Mouse (Mus musculus): Measurements from ENCODE around the gene Creb3.
"Not testable (repeated sequence)": the region's sequence is repeated elsewhere in the genome, so short reads cannot be mapped to it uniquely, and the experiment has no call there.

Gene Creb3

GRCm38 (mm10) chr4:43583421-43583820 lies 21.3 kb downstream of the Creb3 start:
- DNase-seq (ENCODE audit: low spot score) = no peak

DNA sequence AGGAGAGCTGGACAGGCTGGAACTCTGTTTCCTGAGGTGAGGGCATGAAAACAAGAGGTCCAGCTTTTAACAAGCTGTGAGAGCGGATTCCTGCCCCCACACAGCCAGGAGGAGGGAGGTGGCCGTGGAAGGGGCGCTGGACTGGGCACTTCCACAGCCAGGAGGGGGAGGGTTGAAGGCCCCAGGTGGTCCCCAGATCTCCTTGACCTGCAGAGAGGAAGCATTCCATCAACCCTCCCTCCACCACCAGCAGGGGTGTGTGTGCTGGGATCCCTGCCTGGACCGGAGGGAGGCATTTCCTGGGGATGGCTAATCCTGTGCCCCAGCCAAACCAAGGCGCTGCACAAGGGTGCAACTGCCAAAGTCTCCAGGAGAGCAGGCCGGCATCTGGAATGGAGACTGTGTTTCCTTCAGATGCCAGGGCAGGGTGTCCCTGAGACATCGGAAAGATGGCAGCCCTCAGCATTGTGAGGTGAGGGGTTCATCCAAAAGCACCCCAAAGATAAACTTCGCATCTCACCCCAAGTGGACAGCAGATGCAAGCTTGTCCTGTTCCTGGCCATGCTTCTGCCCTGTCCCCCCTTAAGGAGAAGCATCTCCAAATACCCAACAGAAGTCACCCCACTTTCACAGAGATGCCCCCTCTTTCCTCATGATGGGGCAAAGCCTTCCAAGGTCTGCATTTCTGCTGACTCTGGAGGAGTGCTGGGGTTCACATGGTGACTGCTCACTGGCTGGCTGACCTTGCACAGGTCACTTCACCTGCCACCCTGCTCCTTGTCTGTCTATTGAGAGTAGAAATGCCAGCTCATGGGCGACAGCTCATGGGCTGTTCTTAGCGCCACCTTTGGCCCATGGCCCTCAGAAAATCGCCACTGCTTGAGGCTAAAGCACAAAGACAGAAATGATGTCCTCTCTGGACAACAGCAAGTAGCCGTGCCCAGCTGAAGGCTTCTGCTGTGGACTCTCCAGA lies 22.6 kb downstream of the Creb3 start, which contains the start of gene Msmp:
Gene Msmp, minus strand, starts transcription at position 51 of the 973 bp plus-strand sequence.
- no peak for DNase-seq (ENCODE audit: low spot score)

- no peak for DNase-seq (ENCODE audit: low spot score)
These were observed 23.6 kb downstream of the Creb3 start for GRCm38 (mm10) chr4:43585682-43586081.

GRCm38 (mm10) chr4:43586411-43586810 lies 24.3 kb downstream of the Creb3 start:
- no peak for DNase-seq (ENCODE audit: low spot score)

GRCm38 (mm10) chr4:43587681-43588080 lies 25.5 kb downstream of the Creb3 start:
- peak; percentile 36 for DNase-seq (ENCODE audit: low spot score)

DNA sequence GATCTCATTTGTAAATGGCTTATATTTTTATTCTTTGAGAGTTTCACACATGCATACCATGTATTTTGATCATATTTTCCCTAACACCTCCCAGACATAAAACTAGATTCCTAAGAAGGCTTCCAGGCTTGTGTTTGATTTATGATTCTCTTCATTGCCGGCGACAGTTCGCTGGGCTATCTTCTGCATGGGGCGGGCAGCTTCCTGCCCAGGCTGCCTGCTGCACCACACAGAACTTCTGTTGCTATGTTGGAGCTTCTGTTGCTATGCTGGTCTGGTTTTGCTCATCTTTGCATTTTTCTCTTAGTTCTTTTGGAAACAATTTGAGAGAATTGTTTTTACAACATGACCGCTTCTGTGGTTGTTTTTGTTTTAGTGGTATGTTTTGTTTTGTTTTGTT lies 29.4 kb downstream of the Creb3 start:
- DNase-seq (ENCODE audit: low spot score) = no peak

- no peak for DNase-seq (ENCODE audit: low spot score)
These were observed 29.8 kb downstream of the Creb3 start for GRCm38 (mm10) chr4:43591961-43592360.

DNA sequence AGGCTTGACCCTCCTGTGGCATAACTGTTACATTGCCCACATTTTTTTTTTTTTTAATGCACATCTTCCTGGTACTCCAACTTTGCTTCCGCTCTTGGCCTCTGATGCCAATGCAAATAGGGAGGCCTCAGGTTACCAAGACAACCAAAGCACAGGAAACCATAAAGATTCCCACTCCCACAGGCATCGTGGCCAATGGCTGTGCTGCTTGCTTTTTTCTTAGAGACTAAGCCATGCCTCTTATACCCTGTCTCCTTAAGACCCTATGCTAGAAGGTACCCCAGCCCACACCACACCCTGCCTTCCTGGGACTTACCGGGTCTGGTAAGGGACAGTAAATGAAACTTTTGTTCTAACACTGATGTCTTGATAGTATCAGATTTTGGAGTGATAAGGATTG lies 31.3 kb downstream of the Creb3 start:
- DNase-seq (ENCODE audit: low spot score) = no peak

DNA sequence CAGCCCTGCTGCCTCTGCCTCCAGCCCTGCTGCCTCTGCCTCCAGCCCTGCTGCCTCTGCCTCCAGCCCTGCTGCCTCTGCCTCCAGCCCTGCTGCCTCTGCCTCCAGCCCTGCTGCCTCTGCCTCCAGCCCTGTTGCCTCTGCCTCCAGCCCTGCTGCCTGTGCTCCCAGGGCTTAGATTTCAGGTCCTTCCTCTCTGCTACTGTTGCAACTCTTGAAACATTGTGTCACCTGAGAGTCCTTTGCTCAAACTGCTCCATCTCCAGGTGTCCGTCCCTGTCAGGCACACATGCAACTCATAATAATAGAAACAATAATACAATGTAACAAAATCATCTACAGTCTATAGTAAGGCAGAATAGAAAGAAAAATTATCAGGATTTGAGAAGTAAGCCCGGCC lies 34.5 kb downstream of the Creb3 start:
- not testable (repeated sequence) for DNase-seq (ENCODE audit: low spot score)

GRCm38 (mm10) chr4:43598200-43598599 lies 36.1 kb downstream of the Creb3 start:
- no peak for DNase-seq (ENCODE audit: low spot score)

GRCm38 (mm10) chr4:43598650-43599380 lies 36.7 kb downstream of the Creb3 start:
- no peak for DNase-seq (ENCODE audit: low spot score)

DNA sequence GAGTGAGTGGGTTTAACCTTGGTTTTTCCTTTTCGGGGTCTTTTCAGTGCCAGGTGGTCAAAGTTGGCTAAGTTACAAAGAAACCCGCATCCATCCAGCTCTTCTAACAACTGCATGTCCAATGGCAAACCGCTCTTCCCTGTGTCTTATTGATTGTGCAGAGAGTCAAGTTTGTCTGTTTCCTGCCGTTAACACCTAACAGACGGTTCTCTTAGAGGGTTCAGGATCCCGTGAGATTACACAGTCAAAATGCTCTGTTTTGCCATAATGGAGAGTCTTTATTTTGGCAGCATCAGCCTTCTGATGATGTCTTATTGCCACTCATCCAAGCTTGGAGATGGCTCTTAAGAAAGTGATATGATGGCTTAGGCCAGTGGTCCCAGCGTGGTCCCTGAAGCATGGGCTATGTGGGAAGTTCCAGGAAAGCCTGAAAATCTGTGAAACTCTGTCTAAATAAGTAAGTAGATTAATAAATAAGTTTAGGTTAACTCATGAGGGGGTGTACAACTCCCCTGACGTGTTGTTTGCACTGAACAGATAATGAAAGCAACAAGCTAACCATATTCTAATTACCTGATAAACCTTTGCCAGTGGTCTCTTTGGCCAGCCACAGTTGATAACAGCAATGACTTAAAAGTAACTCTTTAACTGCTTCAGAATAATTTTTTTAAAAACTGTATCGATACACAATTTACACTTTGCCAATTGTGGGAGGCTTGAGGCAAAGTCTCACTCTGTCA lies 38.2 kb downstream of the Creb3 start:
- DNase-seq (ENCODE audit: low spot score) = no peak

DNA sequence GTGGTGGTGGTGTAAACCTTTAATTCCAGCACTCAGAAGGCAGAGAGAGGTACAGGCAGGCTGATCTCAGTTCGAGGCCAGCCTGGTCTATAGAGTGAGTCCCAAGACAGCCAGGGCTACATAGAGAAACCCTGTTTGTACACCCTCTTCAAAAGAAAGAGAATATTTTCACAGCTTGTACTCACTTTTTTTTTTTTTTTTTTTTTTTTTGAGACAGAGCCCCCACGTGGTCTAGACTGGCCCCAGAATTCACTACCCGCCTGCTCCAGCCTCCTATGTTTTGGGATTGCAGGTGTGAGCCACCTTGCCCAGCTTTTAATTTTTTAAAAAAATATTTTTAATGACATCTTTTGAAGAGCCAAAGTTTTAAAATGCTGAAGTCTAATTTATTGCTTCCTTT lies 42.0 kb downstream of the Creb3 start:
- no peak for DNase-seq (ENCODE audit: low spot score)

- no peak for DNase-seq (ENCODE audit: low spot score)
These were observed 42.9 kb downstream of the Creb3 start for GRCm38 (mm10) chr4:43604751-43605685.

DNA sequence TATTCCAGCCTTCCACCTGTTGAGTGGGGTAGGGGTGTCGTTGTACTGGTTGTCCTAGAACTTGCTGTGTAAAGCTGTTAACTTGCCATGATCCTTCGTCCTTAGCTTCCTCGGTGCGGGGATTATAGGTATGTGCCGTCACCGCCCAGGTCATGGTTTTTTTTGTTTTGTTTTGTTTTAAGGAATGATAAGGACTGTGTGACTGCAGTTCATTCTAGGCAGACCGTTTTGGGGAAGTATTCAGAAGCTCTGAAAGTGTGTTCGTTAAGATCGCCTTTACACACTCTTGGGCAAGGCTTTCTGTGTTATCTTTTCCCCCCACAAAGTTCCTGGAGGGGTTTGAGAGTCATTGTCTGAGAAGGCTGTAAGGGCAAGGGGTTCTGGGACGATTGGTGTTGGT lies 50.4 kb downstream of the Creb3 start:
- DNase-seq (ENCODE audit: low spot score) = no peak

- DNase-seq (ENCODE audit: low spot score) = peak; percentile 43
These were observed 51.1 kb downstream of the Creb3 start for GRCm38 (mm10) chr4:43613060-43613730.
